Mouse (Mus musculus) limb, embryonic 14.5 days (tissue): ENCODE data around the gene Col15a1. TPM values are rescaled to one million over a fixed set of nuclear protein-coding genes. Genes with fewer than 3 reads are reported as not detected.

ENCODE experiments used
- ATAC-seq: fragments of 200-750 bp; cut with Nextera tagmentation; 2 replicates; pipeline ENCODE4 v1.8.0; 2017; ENCODE audit warnings: low read depth, moderate number of reproducible peaks, moderate TSS enrichment; ENCODE audit not compliant: low FRiP score
- DNase-seq: peaks from one replicate; pipeline ENCODE4 v3.0.0-alpha.2; 2015; ENCODE audit warnings: low spot score
- H3K27ac ChIP-seq: fragments of 300-500 bp; sonication (generic); replicated peaks from 2 replicates; pipeline ENCODE4 v1.5.1; 2014; ENCODE audit warnings: low read depth, mild to moderate bottlenecking, low read length, moderate library complexity, mixed read lengths
- H3K27me3 ChIP-seq: fragments of 300-500 bp; sonication (generic); 2 replicates; pipeline ENCODE4 v1.6.1; 2014; ENCODE audit warnings: low read length, mixed read lengths; ENCODE audit not compliant: control insufficient read depth, insufficient read depth
- H3K36me3 ChIP-seq: fragments of 300-500 bp; sonication (generic); 2 replicates; pipeline ENCODE4 v1.6.1; 2014; ENCODE audit warnings: mild to moderate bottlenecking, low read length, moderate library complexity, mixed read lengths; ENCODE audit not compliant: control insufficient read depth, insufficient read depth
- H3K4me1 ChIP-seq: fragments of 300-500 bp; sonication (generic); 2 replicates; pipeline ENCODE4 v1.6.1; 2014; ENCODE audit warnings: antibody characterized with exemption, low read length, mixed read lengths; ENCODE audit not compliant: control insufficient read depth, insufficient read depth
- H3K4me2 ChIP-seq: fragments of 300-500 bp; sonication (generic); replicated peaks from 2 replicates; pipeline ENCODE4 v1.6.1; 2014; ENCODE audit warnings: low read depth, mild to moderate bottlenecking, low read length, moderate library complexity; ENCODE audit not compliant: severe bottlenecking
- H3K4me3 ChIP-seq: fragments of 300-500 bp; sonication (generic); replicated peaks from 2 replicates; pipeline ENCODE4 v1.5.1; 2014; ENCODE audit warnings: low read length
- H3K9ac ChIP-seq: fragments of 300-500 bp; sonication (generic); 2 replicates; pipeline ENCODE4 v1.6.1; 2014; ENCODE audit warnings: mild to moderate bottlenecking, low read depth, low read length, moderate library complexity; ENCODE audit not compliant: severe bottlenecking
- H3K9me3 ChIP-seq: fragments of 300-500 bp; sonication (generic); 2 replicates; pipeline ENCODE4 v1.6.1; 2016; ENCODE audit warnings: low read length; ENCODE audit not compliant: control insufficient read depth
- POLR2A ChIP-seq: fragments of 200-500 bp; IDR thresholded peaks from 2 replicates; pipeline ENCODE4 v1.8.0; 2012; ENCODE audit warnings: inconsistent platforms, mild to moderate bottlenecking, moderate library complexity, borderline replicate concordance; ENCODE audit not compliant: insufficient read depth, insufficient read length; ENCODE audit errors: extremely low read depth
- WGBS: fragments of 180-500 bp; shearing (Covaris S2); extraction: QIAGEN DNeasy Blood & Tissue Kit; methylation state at CpG from one replicate; pipeline ENCODE4 v1.1.7; 2014; 5-methylcytosine and 5-hydroxymethylcytosine counted together
- polyA plus RNA-seq, 2 experiments: library from polyadenylated mRNA; depleted of rRNA in 1 of 2; stranded (reverse) in 1 of 2; unstranded in 1 of 2; fragments of >200 nt; fragmentation: Nextera tagmentation in 1 of 2; extraction: Ambion mirVana in 1 of 2; gene quantifications; 2 replicates each; pipeline versions ENCODE4 v1.2.1 to v1.2.3; 2012 to 2014

The Col15a1 gene
- polyA plus RNA-seq, 2 experiments = 30.6 to 86.3 TPM

DNA sequence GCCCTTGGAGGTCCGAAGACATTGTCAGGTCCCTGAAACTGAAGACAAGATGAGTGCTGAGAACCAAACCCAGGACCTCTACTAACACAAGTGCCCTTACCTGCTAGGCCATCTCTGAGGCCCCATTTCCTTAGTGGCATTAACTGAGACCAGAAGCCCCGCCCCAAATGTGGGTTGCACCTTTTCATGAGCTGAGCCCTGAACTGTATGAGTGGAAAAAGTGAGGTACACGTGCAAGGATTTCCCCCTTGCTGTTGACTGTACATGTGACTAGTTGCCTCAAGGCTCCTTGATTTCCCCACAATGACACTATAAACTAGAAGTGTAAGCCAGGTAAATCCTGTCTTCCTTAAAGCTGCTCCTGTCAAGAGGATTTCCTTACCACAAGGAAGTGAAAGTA is 114.4 kb downstream of the Col15a1 start:
- no peak overlapping the region for H3K4me3 ChIP-seq
- ATAC-seq = no peak
- H3K36me3 ChIP-seq = no peaks in the 10 kb centered on the region
- no peaks in the 10 kb centered on the region for H3K4me1 ChIP-seq
- 57% methylated on average over 3 of the region's 3 CpGs for WGBS
- no peak for DNase-seq
- no peaks in the 10 kb centered on the region for H3K9me3 ChIP-seq
- H3K4me2 ChIP-seq = no peak overlapping the region
- no peak overlapping the region for H3K9ac ChIP-seq
- no peak for TF ChIP-seq POLR2A
- no peaks in the 10 kb centered on the region for H3K27me3 ChIP-seq
- H3K27ac ChIP-seq = no peak overlapping the region

DNA sequence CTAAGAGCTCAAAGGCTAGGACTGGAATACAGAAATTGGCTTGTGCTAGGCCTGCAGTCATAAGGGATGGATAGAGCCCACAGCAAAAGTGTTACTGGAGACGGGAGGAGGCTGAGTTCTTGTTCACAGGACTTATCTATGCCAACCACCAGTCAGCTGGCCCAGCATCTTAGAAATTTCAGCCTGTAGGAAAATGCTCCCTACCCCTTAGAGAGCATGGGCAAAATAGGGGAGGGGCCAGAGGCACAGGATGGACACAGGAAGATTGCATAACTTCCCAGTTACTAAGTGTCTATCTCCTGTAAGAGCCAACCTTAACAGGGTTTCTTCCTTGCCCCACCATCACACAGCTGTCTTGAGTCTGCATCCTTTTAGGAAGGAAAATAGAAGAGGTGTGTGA is 116.2 kb downstream of the Col15a1 start:
- no peaks in the 10 kb centered on the region for H3K9me3 ChIP-seq
- no peak overlapping the region for H3K4me2 ChIP-seq
- 50% methylated on average over 1 of the region's 1 CpGs for WGBS
- H3K9ac ChIP-seq = no peak overlapping the region
- H3K4me1 ChIP-seq = no peaks in the 10 kb centered on the region
- no peak overlapping the region for H3K27ac ChIP-seq
- no peak for TF ChIP-seq POLR2A
- ATAC-seq (no peak), DNase-seq (no peak)
- no peak overlapping the region for H3K4me3 ChIP-seq
- no peaks in the 10 kb centered on the region for H3K27me3 ChIP-seq
- no peaks in the 10 kb centered on the region for H3K36me3 ChIP-seq

DNA sequence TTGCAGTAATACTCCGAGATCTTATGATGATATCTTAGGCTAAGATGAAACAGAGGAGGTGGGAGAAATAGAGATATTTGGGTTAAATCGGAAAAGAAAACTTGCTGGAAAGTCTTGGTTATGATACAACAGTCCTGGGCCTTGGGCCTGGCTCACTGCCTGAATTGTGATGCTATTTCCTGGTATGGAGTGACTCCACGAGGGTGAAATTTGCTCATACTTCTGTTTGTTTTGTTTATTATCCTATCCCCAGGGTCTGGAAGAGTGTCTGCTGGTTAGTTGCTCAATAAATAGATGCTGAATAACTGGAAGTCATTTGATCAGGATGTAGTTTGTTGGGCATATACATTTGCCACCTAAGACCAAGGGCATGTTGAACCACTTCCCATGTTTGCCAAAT is 119.8 kb downstream of the Col15a1 start:
- H3K27me3 ChIP-seq = no peaks in the 10 kb centered on the region
- WGBS = 79% methylated on average over 3 of the region's 3 CpGs
- TF ChIP-seq POLR2A = no peak
- no peak for ATAC-seq
- no peak for DNase-seq
- H3K27ac ChIP-seq = no peak overlapping the region
- no peaks in the 10 kb centered on the region for H3K9me3 ChIP-seq
- H3K4me3 ChIP-seq = no peak overlapping the region
- H3K4me2 ChIP-seq = no peak overlapping the region
- no peaks in the 10 kb centered on the region for H3K4me1 ChIP-seq
- no peak overlapping the region for H3K9ac ChIP-seq
- H3K36me3 ChIP-seq = no peaks in the 10 kb centered on the region

DNA sequence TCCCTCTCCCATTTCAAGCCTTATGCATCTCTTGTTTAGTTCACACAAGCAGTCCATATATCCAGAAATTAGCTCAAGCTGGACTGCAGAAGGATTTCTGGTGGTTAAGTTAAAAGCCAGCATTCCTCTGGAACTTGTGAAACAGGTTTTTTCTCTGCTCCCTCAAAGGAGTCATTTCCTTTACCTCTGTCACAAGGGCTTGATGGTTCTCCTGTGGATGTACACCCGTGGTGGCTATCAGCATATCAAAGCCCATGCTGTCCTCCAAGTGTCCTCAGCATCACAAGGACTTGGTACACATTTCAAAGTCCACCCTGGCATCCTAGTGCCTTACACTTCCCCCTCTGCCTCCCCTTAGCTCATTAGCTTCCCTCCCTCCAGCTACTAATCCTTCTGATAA is 121.3 kb downstream of the Col15a1 start:
- H3K4me1 ChIP-seq = no peaks in the 10 kb centered on the region
- H3K27me3 ChIP-seq = no peaks in the 10 kb centered on the region
- DNase-seq (no peak), ATAC-seq (no peak)
- no peak overlapping the region for H3K4me3 ChIP-seq
- no peak overlapping the region for H3K4me2 ChIP-seq
- no peaks in the 10 kb centered on the region for H3K36me3 ChIP-seq
- H3K9ac ChIP-seq = no peak overlapping the region
- TF ChIP-seq POLR2A = no peak
- WGBS = 10% methylated on average over 1 of the region's 1 CpGs
- no peaks in the 10 kb centered on the region for H3K9me3 ChIP-seq
- no peak overlapping the region for H3K27ac ChIP-seq

DNA sequence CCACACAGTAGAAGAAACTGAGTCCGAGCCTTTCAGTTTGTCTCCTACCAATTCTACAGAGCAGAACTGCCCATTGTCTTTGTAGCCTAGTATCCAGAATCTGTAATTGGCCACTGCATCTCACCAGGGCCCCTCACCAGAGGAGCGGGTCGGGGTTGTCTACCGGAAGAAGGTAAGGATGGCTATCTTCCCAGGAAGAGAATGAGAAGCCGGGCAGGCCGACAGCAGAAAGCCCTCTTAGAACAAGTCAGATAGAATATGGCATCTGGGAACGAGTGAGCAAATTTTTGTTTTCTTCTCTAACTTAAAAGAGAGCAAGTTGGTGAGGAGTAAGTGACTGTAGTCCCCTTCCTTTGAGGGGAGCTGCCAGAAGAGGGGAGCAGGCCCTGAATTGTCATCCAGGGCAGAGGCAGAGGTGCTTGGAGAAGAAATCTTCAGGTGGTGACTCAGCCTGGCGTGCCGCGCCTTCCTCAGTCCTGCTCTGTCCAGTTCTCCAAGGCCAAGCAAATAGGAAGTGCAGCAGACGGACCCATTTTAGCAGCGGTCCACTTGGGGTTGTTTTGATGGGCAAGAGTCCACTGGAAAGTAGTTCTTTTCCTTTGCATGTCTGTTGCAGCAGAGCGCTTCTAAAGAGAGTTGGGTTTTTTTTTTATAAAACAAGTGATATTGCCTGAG is 122.6 kb downstream of the Col15a1 start:
- Histone ChIP-seq H3K27ac (no peak overlapping the region), H3K36me3 (no peaks in the 10 kb centered on the region), H3K4me2 (no peak overlapping the region), H3K27me3 (no peaks in the 10 kb centered on the region), H3K9me3 (no peaks in the 10 kb centered on the region), H3K4me3 (no peak overlapping the region), H3K4me1 (no peaks in the 10 kb centered on the region), H3K9ac (no peak overlapping the region)
- WGBS = 93% methylated on average over 13 of the region's 13 CpGs
- ATAC-seq (no peak), DNase-seq (no peak)
- TF ChIP-seq POLR2A = no peak
